Mouse (Mus musculus) forebrain, embryonic 10.5 days (tissue): ENCODE data around the gene Ndufaf7. TPM values are rescaled to one million over a fixed set of nuclear protein-coding genes. Genes with fewer than 3 reads are reported as not detected.
A peak's percentile ranks its signal among the peaks of the same experiment; 100 is the strongest.

Experiments used
- DNase-seq: peaks from one replicate; pipeline ENCODE4 v3.0.0-alpha.2; 2017; ENCODE audit warnings: low spot score; ENCODE audit errors: extremely low spot score
- H3K27ac ChIP-seq: fragments of 300-500 bp; sonication (generic); 2 replicates; pipeline ENCODE4 v1.5.1; 2016; ENCODE audit warnings: mild to moderate bottlenecking
- H3K27me3 ChIP-seq: fragments of 300-500 bp; sonication (generic); 2 replicates; pipeline ENCODE4 v1.6.1; 2016; ENCODE audit warnings: mild to moderate bottlenecking; ENCODE audit not compliant: poor library complexity, severe bottlenecking
- H3K36me3 ChIP-seq: fragments of 300-500 bp; sonication (generic); replicated peaks from 2 replicates; pipeline ENCODE4 v1.6.1; 2016; ENCODE audit warnings: mild to moderate bottlenecking, moderate library complexity
- H3K4me1 ChIP-seq: fragments of 300-500 bp; sonication (generic); 2 replicates; pipeline ENCODE4 v1.6.1; 2016
- H3K4me3 ChIP-seq: fragments of 300-500 bp; sonication (generic); 2 replicates; pipeline ENCODE4 v1.5.1; 2016; ENCODE audit warnings: mild to moderate bottlenecking, moderate library complexity
- H3K9me3 ChIP-seq: fragments of 300-500 bp; sonication (generic); 2 replicates; pipeline ENCODE4 v1.6.1; 2016; ENCODE audit warnings: mild to moderate bottlenecking, moderate library complexity
- WGBS: fragments of 180-500 bp; shearing (Covaris S2); methylation state at CpG from one replicate; pipeline ENCODE4 v1.1.7; 2016; 5-methylcytosine and 5-hydroxymethylcytosine counted together
- polyA plus RNA-seq: library from polyadenylated mRNA; unstranded; fragments of >200 nt; fragmentation: Nextera tagmentation; extraction: Ambion mirVana; gene quantifications from 2 replicates; pipeline ENCODE4 v1.2.1, GENCODE M21; 2016

Ndufaf7 gene
- polyA plus RNA-seq, 1 experiment from 2014 or later = 46.0 TPM

- H3K36me3 ChIP-seq = peaks cover 44% of the 10 kb centered on the region
- WGBS = 5% methylated on average over 11 of the region's 11 CpGs
- DNase-seq = no peak
Observed at GRCm38 (mm10) chr17:78916899-78917298, 20.0 kb upstream of the Ndufaf7 start.

GRCm38 (mm10) chr17:78917696-78918095 lies 19.2 kb upstream of the Ndufaf7 start:
- Histone ChIP-seq H3K36me3 (peaks cover 52% of the 10 kb centered on the region), H3K4me3 (peak overlapping the region; percentile 77), H3K27ac (no peak overlapping the region), H3K9me3 (no peaks in the 10 kb centered on the region), H3K27me3 (no peaks in the 10 kb centered on the region), H3K4me1 (peaks cover 25% of the 10 kb centered on the region)
- no peak for DNase-seq
- 41% methylated on average over 6 of the region's 6 CpGs for WGBS

More at GRCm38 (mm10) chr17:78916899-78917298, 20.0 kb upstream of the Ndufaf7 start:
- H3K4me3 ChIP-seq = peak overlapping the region; percentile 77
- H3K27me3 ChIP-seq = no peaks in the 10 kb centered on the region
- H3K4me1 ChIP-seq = peaks cover 28% of the 10 kb centered on the region
- no peaks in the 10 kb centered on the region for H3K9me3 ChIP-seq
- peak overlapping the region; percentile 91 for H3K27ac ChIP-seq

GRCm38 (mm10) chr17:78935857-78936256 lies 1.1 kb upstream of the Ndufaf7 start:
- no peak for DNase-seq
- Histone ChIP-seq H3K27me3 (no peaks in the 10 kb centered on the region), H3K9me3 (no peaks in the 10 kb centered on the region), H3K4me1 (peaks cover 19% of the 10 kb centered on the region), H3K4me3 (peak overlapping the region; percentile 90), H3K36me3 (peaks cover 52% of the 10 kb centered on the region), H3K27ac (no peak overlapping the region)
- WGBS = 82% methylated on average over 2 of the region's 2 CpGs

- peak overlapping the region; percentile 90 for H3K4me3 ChIP-seq
- DNase-seq = no peak
- peaks cover 20% of the 10 kb centered on the region for H3K4me1 ChIP-seq
- peak overlapping the region; percentile 84 for H3K27ac ChIP-seq
- WGBS = 9% methylated on average over 26 of the region's 26 CpGs
- H3K9me3 ChIP-seq = no peaks in the 10 kb centered on the region
- H3K27me3 ChIP-seq = no peaks in the 10 kb centered on the region
- peaks cover 48% of the 10 kb centered on the region for H3K36me3 ChIP-seq
Observed at GRCm38 (mm10) chr17:78937229-78937853, 405 bp downstream of the Ndufaf7 start.

- Histone ChIP-seq H3K36me3 (peaks cover 43% of the 10 kb centered on the region), H3K27me3 (no peaks in the 10 kb centered on the region), H3K4me3 (no peak overlapping the region), H3K9me3 (no peaks in the 10 kb centered on the region), H3K4me1 (peaks cover 19% of the 10 kb centered on the region), H3K27ac (no peak overlapping the region)
- WGBS = 92% methylated on average over 4 of the region's 4 CpGs
- no peak for DNase-seq
Observed at GRCm38 (mm10) chr17:78938927-78939326, 2.0 kb downstream of the Ndufaf7 start.

GRCm38 (mm10) chr17:78942579-78942978 lies 5.6 kb downstream of the Ndufaf7 start:
- DNase-seq = no peak

GRCm38 (mm10) chr17:78951225-78951624 lies 14.3 kb downstream of the Ndufaf7 start:
- peaks cover 95% of the 10 kb centered on the region for H3K36me3 ChIP-seq
- 95% methylated on average over 5 of the region's 5 CpGs for WGBS
- no peaks in the 10 kb centered on the region for H3K9me3 ChIP-seq
- no peak overlapping the region for H3K4me3 ChIP-seq
- no peaks in the 10 kb centered on the region for H3K4me1 ChIP-seq
- H3K27me3 ChIP-seq = no peaks in the 10 kb centered on the region
- H3K27ac ChIP-seq = no peak overlapping the region
- no peak for DNase-seq

More at GRCm38 (mm10) chr17:78942579-78942978, 5.6 kb downstream of the Ndufaf7 start:
- peaks cover 52% of the 10 kb centered on the region for H3K36me3 ChIP-seq
- no peak overlapping the region for H3K27ac ChIP-seq
- WGBS = 63% methylated on average over 11 of the region's 11 CpGs
- H3K4me3 ChIP-seq = no peak overlapping the region
- H3K4me1 ChIP-seq = peaks cover 7% of the 10 kb centered on the region
- no peaks in the 10 kb centered on the region for H3K9me3 ChIP-seq
- H3K27me3 ChIP-seq = no peaks in the 10 kb centered on the region

GRCm38 (mm10) chr17:78952070-78952469 lies 15.1 kb downstream of the Ndufaf7 start:
- DNase-seq = no peak
- H3K4me3 ChIP-seq = no peak overlapping the region
- no peaks in the 10 kb centered on the region for H3K27me3 ChIP-seq
- peaks cover 95% of the 10 kb centered on the region for H3K36me3 ChIP-seq
- WGBS = 95% methylated on average over 5 of the region's 5 CpGs
- H3K9me3 ChIP-seq = no peaks in the 10 kb centered on the region
- H3K4me1 ChIP-seq = no peaks in the 10 kb centered on the region
- no peak overlapping the region for H3K27ac ChIP-seq

GRCm38 (mm10) chr17:78953240-78953639 lies 16.3 kb downstream of the Ndufaf7 start:
- Histone ChIP-seq H3K4me3 (no peak overlapping the region), H3K9me3 (no peaks in the 10 kb centered on the region), H3K27me3 (no peaks in the 10 kb centered on the region), H3K36me3 (peaks cover 94% of the 10 kb centered on the region), H3K27ac (no peak overlapping the region), H3K4me1 (no peaks in the 10 kb centered on the region)
- no peak for DNase-seq
- 93% methylated on average over 8 of the region's 8 CpGs for WGBS

- no peaks in the 10 kb centered on the region for H3K9me3 ChIP-seq
- DNase-seq = no peak
- no peaks in the 10 kb centered on the region for H3K4me1 ChIP-seq
- H3K27me3 ChIP-seq = no peaks in the 10 kb centered on the region
- WGBS = 86% methylated on average over 6 of the region's 6 CpGs
- H3K36me3 ChIP-seq = peaks cover 94% of the 10 kb centered on the region
- H3K4me3 ChIP-seq = no peak overlapping the region
- H3K27ac ChIP-seq = no peak overlapping the region
Observed at GRCm38 (mm10) chr17:78959473-78959872, 22.5 kb downstream of the Ndufaf7 start.

GRCm38 (mm10) chr17:78964387-78964786 lies 27.5 kb downstream of the Ndufaf7 start:
- no peaks in the 10 kb centered on the region for H3K4me1 ChIP-seq
- no peaks in the 10 kb centered on the region for H3K27me3 ChIP-seq
- DNase-seq = no peak
- no peak overlapping the region for H3K4me3 ChIP-seq
- no peaks in the 10 kb centered on the region for H3K9me3 ChIP-seq
- no peak overlapping the region for H3K27ac ChIP-seq
- peaks cover 85% of the 10 kb centered on the region for H3K36me3 ChIP-seq
- 95% methylated on average over 1 of the region's 1 CpGs for WGBS

GRCm38 (mm10) chr17:78966092-78966883 lies 29.4 kb downstream of the Ndufaf7 start:
- no peak for DNase-seq
- Histone ChIP-seq H3K9me3 (no peaks in the 10 kb centered on the region), H3K27me3 (no peaks in the 10 kb centered on the region), H3K36me3 (peaks cover 85% of the 10 kb centered on the region), H3K4me3 (no peak overlapping the region), H3K4me1 (no peaks in the 10 kb centered on the region), H3K27ac (no peak overlapping the region)
- 93% methylated on average over 11 of the region's 11 CpGs for WGBS

- no peaks in the 10 kb centered on the region for H3K27me3 ChIP-seq
- no peak overlapping the region for H3K27ac ChIP-seq
- no peaks in the 10 kb centered on the region for H3K9me3 ChIP-seq
- WGBS = 88% methylated on average over 3 of the region's 3 CpGs
- no peak overlapping the region for H3K4me3 ChIP-seq
- peaks cover 79% of the 10 kb centered on the region for H3K36me3 ChIP-seq
- no peak for DNase-seq
- no peaks in the 10 kb centered on the region for H3K4me1 ChIP-seq
Observed at GRCm38 (mm10) chr17:78968500-78968899, 31.6 kb downstream of the Ndufaf7 start.
